Mouse (Mus musculus) erythroblast, embryonic 14.5 days (primary cell): ENCODE measurements around the gene Inmt. TPM values are rescaled to one million over a fixed set of nuclear protein-coding genes. Genes with fewer than 3 reads are reported as not detected.

Experiments used
- H3K27me3 ChIP-seq: 2 replicates; pipeline ENCODE4 v1.6.1; 2012; ENCODE audit warnings: inconsistent platforms; ENCODE audit not compliant: control insufficient read depth
- H3K36me3 ChIP-seq: 2 replicates; pipeline ENCODE4 v1.6.1; 2012; ENCODE audit warnings: mild to moderate bottlenecking, inconsistent platforms; ENCODE audit not compliant: control insufficient read depth
- H3K4me1 ChIP-seq: 2 replicates; pipeline ENCODE4 v1.6.1; 2012; ENCODE audit warnings: inconsistent platforms; ENCODE audit not compliant: control insufficient read depth
- H3K4me3 ChIP-seq: replicated peaks from 2 replicates; pipeline ENCODE3; 2012; ENCODE audit warnings: moderate library complexity, mild to moderate bottlenecking, inconsistent platforms
- H3K9me3 ChIP-seq: 2 replicates; pipeline ENCODE4 v1.6.1; 2012; ENCODE audit warnings: low read length, inconsistent platforms, mixed read lengths; ENCODE audit not compliant: control insufficient read depth
- GATA1 ChIP-seq: IDR thresholded peaks from 2 replicates; pipeline ENCODE4 v1.6.1; 2012; ENCODE audit warnings: low read length, inconsistent platforms, mixed read lengths
- TAL1 ChIP-seq: IDR thresholded peaks from 3 replicates; pipeline ENCODE4 v1.6.1; 2012; ENCODE audit warnings: low read length, inconsistent platforms, mixed read lengths
- polyA plus RNA-seq: library from polyadenylated mRNA; stranded (reverse); fragments of >175 nt; gene quantifications from 2 replicates; pipeline ENCODE4 v1.2.3, GENCODE M21; 2012

The Inmt gene
- polyA plus RNA-seq, 1 experiment = not detected

GRCm38 (mm10) chr6:55146138-55146537 is 28.7 kb downstream of the Inmt start:
- H3K36me3 ChIP-seq = no peaks in the 10 kb centered on the region
- no peak for TF ChIP-seq TAL1
- TF ChIP-seq GATA1 = no peak
- H3K27me3 ChIP-seq = no peaks in the 10 kb centered on the region

GRCm38 (mm10) chr6:55145285-55145684 is 29.6 kb downstream of the Inmt start:
- H3K4me1 ChIP-seq = no peaks in the 10 kb centered on the region
- no peaks in the 10 kb centered on the region for H3K36me3 ChIP-seq
- H3K4me3 ChIP-seq = no peak overlapping the region
- TF ChIP-seq GATA1 (no peak), TAL1 (no peak)
- no peaks in the 10 kb centered on the region for H3K27me3 ChIP-seq
- H3K9me3 ChIP-seq = no peaks in the 10 kb centered on the region

More at GRCm38 (mm10) chr6:55146138-55146537, 28.7 kb downstream of the Inmt start:
- Histone ChIP-seq H3K9me3 (no peaks in the 10 kb centered on the region), H3K4me1 (no peaks in the 10 kb centered on the region), H3K4me3 (no peak overlapping the region)

- Histone ChIP-seq H3K4me3 (no peak overlapping the region), H3K9me3 (no peaks in the 10 kb centered on the region), H3K4me1 (no peaks in the 10 kb centered on the region), H3K36me3 (no peaks in the 10 kb centered on the region), H3K27me3 (no peaks in the 10 kb centered on the region)
- TF ChIP-seq TAL1 (no peak), GATA1 (no peak)
Observed at GRCm38 (mm10) chr6:55138343-55138742, 36.5 kb downstream of the Inmt start.

- H3K4me3 ChIP-seq = no peak overlapping the region
- TF ChIP-seq GATA1 (no peak), TAL1 (no peak)
- H3K9me3 ChIP-seq = no peaks in the 10 kb centered on the region
- H3K36me3 ChIP-seq = no peaks in the 10 kb centered on the region
- no peaks in the 10 kb centered on the region for H3K4me1 ChIP-seq
- no peaks in the 10 kb centered on the region for H3K27me3 ChIP-seq
Observed at GRCm38 (mm10) chr6:55133425-55133824, 41.4 kb downstream of the Inmt start.

- Histone ChIP-seq H3K4me1 (no peaks in the 10 kb centered on the region), H3K36me3 (no peaks in the 10 kb centered on the region), H3K4me3 (no peak within 1 kb of the TSS), H3K9me3 (no peaks in the 10 kb centered on the region), H3K27me3 (no peaks in the 10 kb centered on the region)
- TF ChIP-seq TAL1 (no peak), GATA1 (no peak)
Observed at GRCm38 (mm10) chr6:55132794-55133193, 42.0 kb downstream of the Inmt start, which contains the start of gene Crhr2. Gene Crhr2, minus strand, starts transcription at chr6:55133016.

GRCm38 (mm10) chr6:55131301-55131700 is 43.5 kb downstream of the Inmt start:
- no peaks in the 10 kb centered on the region for H3K27me3 ChIP-seq
- H3K4me3 ChIP-seq = no peak overlapping the region
- TF ChIP-seq GATA1 (no peak), TAL1 (no peak)
- H3K9me3 ChIP-seq = no peaks in the 10 kb centered on the region
- H3K4me1 ChIP-seq = no peaks in the 10 kb centered on the region
- H3K36me3 ChIP-seq = no peaks in the 10 kb centered on the region

GRCm38 (mm10) chr6:55130631-55131030 is 44.2 kb downstream of the Inmt start:
- Histone ChIP-seq H3K9me3 (no peaks in the 10 kb centered on the region), H3K36me3 (no peaks in the 10 kb centered on the region), H3K4me3 (no peak overlapping the region), H3K27me3 (no peaks in the 10 kb centered on the region), H3K4me1 (no peaks in the 10 kb centered on the region)
- TF ChIP-seq GATA1 (no peak), TAL1 (no peak)

GRCm38 (mm10) chr6:55128391-55128790 is 46.5 kb downstream of the Inmt start:
- Histone ChIP-seq H3K9me3 (no peaks in the 10 kb centered on the region), H3K4me1 (no peaks in the 10 kb centered on the region), H3K36me3 (no peaks in the 10 kb centered on the region), H3K27me3 (no peaks in the 10 kb centered on the region), H3K4me3 (no peak overlapping the region)
- TF ChIP-seq GATA1 = no peak
- no peak for TF ChIP-seq TAL1

- Histone ChIP-seq H3K36me3 (no peaks in the 10 kb centered on the region), H3K27me3 (no peaks in the 10 kb centered on the region), H3K4me1 (no peaks in the 10 kb centered on the region), H3K4me3 (no peak overlapping the region), H3K9me3 (no peaks in the 10 kb centered on the region)
- TF ChIP-seq TAL1 = no peak
Observed at GRCm38 (mm10) chr6:55126576-55126975, 48.3 kb downstream of the Inmt start.

- H3K4me3 ChIP-seq = no peak overlapping the region
- H3K27me3 ChIP-seq = peaks cover 18% of the 10 kb centered on the region
- no peak for TF ChIP-seq GATA1
- no peak for TF ChIP-seq TAL1
- H3K9me3 ChIP-seq = no peaks in the 10 kb centered on the region
- H3K36me3 ChIP-seq = no peaks in the 10 kb centered on the region
- no peaks in the 10 kb centered on the region for H3K4me1 ChIP-seq
Observed at GRCm38 (mm10) chr6:55123056-55123455, 51.8 kb downstream of the Inmt start.

Other genes with a start within 250 kb of the Inmt start
- 0.03 TPM in 2 replicates for gene Nod1, start 202.4 kb downstream of the Inmt start, polyA plus RNA-seq
- 0.01 and 0.19 TPM in 2 replicates for gene Ggct, start 182.1 kb downstream of the Inmt start, polyA plus RNA-seq
- 4.4 and 4.5 TPM in 2 replicates for gene Gars, start 137.0 kb downstream of the Inmt start, polyA plus RNA-seq
- gene Crhr2, start 42.0 kb downstream of the Inmt start, polyA plus RNA-seq = not detected in 2 replicates
- 0.01 TPM in 1 of 2 replicates, not detected in the other for gene Mindy4, start 28.3 kb upstream of the Inmt start, polyA plus RNA-seq
- 7.5 and 8.6 TPM in 2 replicates for gene Aqp1, start 161.4 kb upstream of the Inmt start, polyA plus RNA-seq
- not detected in 2 replicates for gene Ghrhr, start 201.3 kb upstream of the Inmt start, polyA plus RNA-seq